Mouse (Mus musculus) cerebellum, postnatal 25 days (tissue): ENCODE data around the gene Gtf2h1.

ENCODE experiments used
- DNase-seq, 2 experiments: peaks; one replicate each; pipeline ENCODE4 v3.0.0; 2021; ENCODE audit warnings: mixed read lengths in 2 of 2

Gene Gtf2h1

GRCm38 (mm10) chr7:46853365-46853764 lies 57.5 kb downstream of the Gtf2h1 start:
- DNase-seq, result no peak

- DNase-seq, result no peak
These were observed 60.1 kb downstream of the Gtf2h1 start for GRCm38 (mm10) chr7:46855866-46856560.

DNA sequence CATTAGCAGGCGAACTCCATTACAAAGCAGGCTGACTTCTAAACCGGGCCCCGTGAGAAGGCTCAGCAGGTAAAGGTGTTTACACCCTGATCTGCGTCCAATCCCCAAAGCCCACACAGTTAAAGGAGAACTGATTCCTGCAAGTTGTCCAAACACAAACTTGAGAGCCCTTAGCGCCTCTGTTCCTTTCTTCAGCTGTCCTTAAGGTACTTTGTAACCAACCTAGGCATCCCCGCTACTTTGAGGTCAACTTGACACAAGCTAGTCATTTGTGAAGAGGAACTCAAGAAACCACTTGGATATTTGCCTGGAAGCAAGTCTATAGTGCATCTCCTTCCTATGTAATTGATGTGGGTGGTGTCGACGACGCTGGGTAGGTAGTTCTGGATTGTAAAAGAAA lies 61.5 kb downstream of the Gtf2h1 start:
- DNase-seq, result no peak

GRCm38 (mm10) chr7:46859031-46859430 lies 63.1 kb downstream of the Gtf2h1 start:
- no peak for DNase-seq

- DNase-seq, result no peak
These were observed 65.1 kb downstream of the Gtf2h1 start, which contains the start of gene Ldhc for GRCm38 (mm10) chr7:46860996-46861395. TSS of gene Ldhc (plus strand) at chr7:46861203.

GRCm38 (mm10) chr7:46871988-46872387 lies 76.1 kb downstream of the Gtf2h1 start:
- DNase-seq, result no peak
